In genomic region chr14:24486773-24487227, GRCm38 (mm10) we compare ENCODE assay signal across 8 mouse cellular contexts. TPM values are rescaled to one million over a fixed set of nuclear protein-coding genes. Genes with fewer than 3 reads are reported as not detected.
A peak's percentile ranks its signal among the peaks of the same experiment; 100 is the strongest.
DNase-seq lines count a peak whose midpoint lies in the region; ATAC-seq lines count a peak whose summit lies in the region.

Gene Polr3a, minus strand, starts transcription at chr14:24487058.
Gene Rps24, plus strand, starts transcription at chr14:24487125.

- DNase-seq in R1 (ENCODE audit: low read depth, low spot score), result peak; percentile 98
- DNase-seq in cerebellum, postnatal 25 days, result peak; percentile 94 to 96
- peak; percentile 87 to 90 for DNase-seq in frontal cortex, postnatal 25 days (ENCODE audit: low spot score in 2 of 2)
- peak; percentile 86 for DNase-seq in left cerebral cortex, adult 11 months (ENCODE audit: low spot score)
- DNase-seq in lung, postnatal 4 days, result peak; percentile 91 to 94
- peak; percentile 84 for DNase-seq in retina, postnatal 7 days (ENCODE audit: low read depth, low spot score)
- peak; percentile 77 for DNase-seq in urinary bladder, adult 2 months (ENCODE audit: low spot score)

- peak within 1 kb of the TSS; percentile 96 for H3K4me3 ChIP-seq in hindbrain, embryonic 15.5 days

- peaks cover 24% of the 10 kb centered on the region for H3K4me1 ChIP-seq in hindbrain, embryonic 15.5 days (replicated peaks)

- H3K9me3 ChIP-seq in hindbrain, embryonic 15.5 days, result no peaks in the 10 kb centered on the region

- no peaks in the 10 kb centered on the region for H3K27me3 ChIP-seq in hindbrain, embryonic 15.5 days

- peak within 1 kb of the TSS; percentile 64 for H3K27ac ChIP-seq in hindbrain, embryonic 15.5 days (replicated peaks)

- H3K4me2 ChIP-seq in hindbrain, embryonic 15.5 days, result peak within 1 kb of the TSS; percentile 80

- peak; percentile 58 for ATAC-seq in hindbrain, embryonic 15.5 days (ENCODE audit: low FRiP score, low read depth)

- peaks cover 26% of the 10 kb centered on the region for H3K36me3 ChIP-seq in hindbrain, embryonic 15.5 days

- peak within 1 kb of the TSS; percentile 79 for H3K9ac ChIP-seq in hindbrain, embryonic 15.5 days

- under 1% methylated on average over 30 of the region's 30 CpGs for WGBS in hindbrain, embryonic 15.5 days

RNA-seq across cellular contexts. Expression of gene Polr3a, which starts in this region (rescaled TPM):
- 18.0 and 20.1 TPM in 2 replicates for polyA plus RNA-seq in hindbrain, embryonic 15.5 days (2015; fragmentation: Nextera tagmentation; extraction: Ambion mirVana)
- polyA plus RNA-seq in urinary bladder, adult 2 months (2012; rRNA removed), result 11.4 and 12.7 TPM in 2 replicates

RNA-seq across cellular contexts. Expression of gene Rps24, which starts in this region (rescaled TPM):
- polyA plus RNA-seq in hindbrain, embryonic 15.5 days (2015; fragmentation: Nextera tagmentation; extraction: Ambion mirVana), result 520 and 607 TPM in 2 replicates
- polyA plus RNA-seq in urinary bladder, adult 2 months (2012; rRNA removed), result 3,174 and 4,024 TPM in 2 replicates

Comparison
In these comparisons a context has a peak if more than half of its experiments do, and no peak if none do; other contexts are left out.
1. Peak in every context shown above with its lines: DNase-seq, ATAC-seq, H3K4me3 ChIP-seq and H3K27ac ChIP-seq.